Mouse (Mus musculus) left cerebral cortex, postnatal 25 days (tissue): ENCODE measurements around the gene BC048562. TPM values are rescaled to one million over a fixed set of nuclear protein-coding genes. Genes with fewer than 3 reads are reported as not detected.

Experiments
- DNase-seq, 2 experiments: peaks; one replicate each; pipeline ENCODE4 v3.0.0; 2022; ENCODE audit warnings: low spot score in 2 of 2, mixed read lengths in 1 of 2
- intact Hi-C: fragments of 180-260 bp; cut with DNase I; formaldehyde crosslinking; loops from one replicate; pipeline ENCODE4 v1.15.1; 2025
- total RNA-seq, 2 experiments: library from RNA; stranded (reverse); gene quantifications; 2 replicates each; pipeline ENCODE4 v1.2.3; 2021

BC048562 gene
- total RNA-seq, 2 experiments from 2014 or later: not detected

DNA sequence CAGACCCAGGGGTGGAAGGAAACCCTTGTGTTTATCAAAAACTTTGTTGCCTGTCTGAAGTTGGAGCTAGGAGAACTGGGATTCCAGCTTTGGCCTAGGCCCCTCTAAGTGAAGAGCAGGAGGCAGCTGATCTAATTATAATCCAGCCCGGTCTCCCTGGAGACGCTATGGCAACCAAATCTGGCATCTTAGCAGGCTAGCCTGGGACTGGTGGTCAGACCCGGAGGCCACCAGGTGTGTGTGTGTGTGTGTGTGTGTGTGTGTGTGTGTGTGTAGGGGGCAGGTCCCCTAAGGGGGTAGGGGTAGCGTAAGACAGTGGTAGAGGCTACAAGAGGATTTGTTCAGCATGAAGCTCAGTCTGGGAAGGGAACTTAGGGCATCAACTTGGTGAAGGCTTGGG lies 13.6 kb downstream of the BC048562 start:
- peak; percentile 69 to 74 for DNase-seq
- intact Hi-C loops: no loop called here

DNA sequence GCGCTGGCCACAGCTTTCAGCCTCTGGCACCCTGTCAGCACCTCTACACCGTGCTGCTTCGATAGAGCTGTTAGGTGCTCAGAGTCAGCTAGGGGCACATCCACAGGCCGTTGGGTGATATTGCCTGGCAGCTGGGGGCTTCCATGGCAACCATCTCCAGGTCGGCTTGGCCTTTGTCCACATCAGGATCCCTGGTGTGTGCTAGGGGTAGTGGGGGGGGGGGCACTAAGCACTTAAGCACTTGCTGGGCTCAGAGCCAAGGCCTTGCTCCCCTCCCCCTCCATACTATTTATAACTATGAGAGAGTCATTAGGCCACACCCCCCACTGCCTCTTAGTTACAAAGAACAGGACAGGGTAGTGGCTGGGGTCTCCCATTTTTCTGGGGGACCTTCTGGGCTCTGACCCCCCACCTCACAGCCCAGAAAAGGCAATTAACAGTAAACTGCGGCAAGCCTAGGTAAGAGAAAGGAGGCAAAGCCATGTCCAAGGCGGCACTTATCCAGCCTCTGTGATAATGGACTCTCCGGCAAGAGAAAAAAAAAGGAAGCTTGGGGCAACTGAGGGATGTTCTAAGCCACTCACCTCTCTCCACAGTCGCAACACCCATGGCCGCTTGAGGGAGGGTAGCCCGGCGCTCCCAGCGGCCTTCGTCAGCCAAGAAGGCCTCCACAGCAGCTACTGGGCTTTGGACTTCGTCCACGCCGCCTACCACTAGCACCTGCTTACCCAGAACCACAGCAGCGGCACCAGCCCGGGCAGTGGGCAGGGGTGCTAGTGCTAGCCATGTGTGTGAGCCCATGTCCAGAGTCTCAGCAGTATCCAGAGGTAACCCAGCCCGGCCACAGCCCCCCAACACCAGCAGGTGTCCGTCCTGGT lies 14.2 kb downstream of the BC048562 start:
- DNase-seq: peak; percentile 45 to 75
- intact Hi-C loops: no loop called here

DNA sequence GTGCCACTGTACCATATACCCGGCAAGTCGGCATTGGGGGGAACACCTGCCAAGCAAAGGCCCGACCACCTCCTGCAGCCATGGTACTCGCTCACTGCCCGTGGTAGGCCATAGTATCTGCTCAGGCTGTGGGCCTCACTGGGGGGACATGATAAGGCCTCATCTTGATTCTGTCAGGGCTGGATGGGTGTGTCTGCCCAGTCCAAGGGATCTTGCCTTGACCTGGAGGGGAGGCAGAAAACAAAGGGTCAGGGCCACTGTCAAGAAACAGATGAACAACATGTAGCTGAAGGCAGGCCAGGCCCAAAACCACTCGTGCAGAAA lies 14.8 kb downstream of the BC048562 start:
- peak in 1 of 2 experiments; percentile 25 for DNase-seq
- intact Hi-C loops: no loop called here

DNA sequence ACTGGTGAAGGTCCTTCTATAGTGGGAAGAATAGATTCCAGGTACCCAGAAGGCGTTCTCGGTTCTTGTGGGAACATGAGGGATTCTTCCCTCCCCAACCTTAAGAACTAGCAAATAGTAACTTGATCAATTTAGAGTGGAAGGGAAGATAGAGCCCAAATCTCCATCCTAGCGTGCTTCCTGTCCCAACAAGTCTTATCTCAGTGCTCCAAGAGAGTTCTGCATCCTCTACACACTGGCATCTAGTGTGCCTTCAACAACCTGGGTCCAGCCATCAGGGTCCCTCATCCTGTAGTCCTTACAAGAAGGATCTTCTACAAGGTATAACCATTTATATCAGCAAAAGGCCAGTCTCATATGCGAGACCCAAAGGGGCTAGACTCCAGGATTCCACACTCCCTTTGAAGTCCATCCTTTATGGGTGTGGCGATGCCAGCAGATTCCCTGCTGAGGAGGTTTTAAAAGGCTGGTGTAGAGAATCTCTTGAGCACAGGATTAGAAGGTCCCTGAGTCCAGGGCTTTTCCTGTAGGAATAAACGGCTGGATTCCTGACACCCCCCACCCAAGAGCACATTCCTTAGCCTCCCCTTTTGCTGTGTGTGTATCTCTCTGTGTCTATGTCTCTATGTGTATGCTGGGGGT lies 15.4 kb downstream of the BC048562 start:
- no peak for DNase-seq

DNA sequence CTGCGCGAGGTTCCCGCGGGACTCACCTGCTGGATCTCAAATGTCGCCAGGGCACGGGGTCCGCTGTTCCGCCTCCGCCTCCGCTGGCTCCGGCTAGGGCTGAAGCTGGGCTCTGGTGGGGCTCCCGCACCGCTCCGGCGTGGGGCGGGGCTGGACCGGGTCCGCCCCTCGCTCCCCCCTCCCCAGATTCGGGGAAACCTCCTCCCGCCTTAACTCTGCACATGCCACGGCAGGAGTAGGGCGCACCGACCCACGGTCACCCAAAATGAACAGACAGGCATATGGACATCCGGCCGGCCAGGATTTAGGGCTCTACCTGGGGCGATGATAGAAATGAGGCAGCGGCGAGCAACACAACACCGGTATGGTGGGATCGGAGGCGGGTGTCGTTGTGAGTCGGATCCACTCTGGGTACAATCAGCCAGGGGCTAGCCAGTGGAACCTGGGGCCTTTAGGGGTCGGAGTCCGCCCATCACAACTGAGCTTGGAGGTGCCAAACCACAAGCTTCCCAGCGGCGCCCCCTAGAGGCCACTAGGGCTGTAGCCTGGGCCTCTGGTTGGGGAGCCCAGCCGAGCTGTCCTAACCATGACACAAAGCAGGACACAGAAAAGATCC lies 16.1 kb downstream of the BC048562 start:
- intact Hi-C loops: loop anchor here (2.0 kb wide), 1 partner anchor 52 kb away; no protein-coding TSS in a partner anchor
- peak; percentile 85 to 89 for DNase-seq

More for the DNA sequence above, 15.4 kb downstream of the BC048562 start:
- intact Hi-C loops: loop anchor here (2.0 kb wide), 1 partner anchor 51 kb away; no protein-coding TSS in a partner anchor

DNA sequence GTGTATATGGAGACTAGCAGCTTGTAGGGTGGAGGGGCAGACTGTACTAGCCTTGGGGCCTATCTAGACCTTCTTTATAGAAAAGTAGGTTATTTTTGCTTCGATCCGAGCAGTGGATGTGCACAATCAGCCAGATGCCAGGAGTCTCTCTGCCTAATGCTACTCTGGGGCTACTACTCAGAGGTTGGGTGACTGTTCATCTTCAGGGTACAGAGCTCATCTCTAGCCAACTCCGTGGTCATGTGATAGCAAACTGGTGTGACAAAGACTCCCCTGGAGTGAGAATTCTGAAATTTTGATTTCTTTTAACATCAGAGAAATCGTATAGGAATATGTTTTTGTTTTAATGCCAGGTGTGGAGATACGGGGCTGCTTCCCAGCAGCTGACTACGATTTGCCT lies 16.6 kb downstream of the BC048562 start:
- intact Hi-C loops: loop anchor here (2.0 kb wide), 1 partner anchor 52 kb away; no protein-coding TSS in a partner anchor

DNA sequence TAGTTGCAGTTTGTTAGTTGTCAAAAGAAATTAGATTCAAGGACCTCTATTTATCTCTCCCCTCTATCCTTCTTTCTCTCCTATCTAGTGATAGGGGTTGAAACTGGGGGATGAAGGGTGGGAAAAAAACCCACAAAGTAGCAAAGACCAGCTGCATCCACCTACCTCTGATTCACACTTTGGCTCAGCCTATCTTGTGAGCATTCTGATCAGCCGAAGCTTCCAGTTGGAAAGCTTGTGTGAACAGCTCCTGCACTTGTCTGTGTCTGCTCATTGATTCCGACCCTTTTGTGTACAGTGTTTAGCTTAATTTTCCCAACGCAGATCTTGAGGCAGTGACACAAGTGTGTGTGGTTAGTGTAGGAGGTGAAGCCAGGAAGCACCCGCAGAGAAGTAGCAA lies 17.2 kb downstream of the BC048562 start:
- intact Hi-C loops: loop anchor here (2.0 kb wide), 1 partner anchor 53 kb away; no protein-coding TSS in a partner anchor
- peak in 1 of 2 experiments; percentile 61 for DNase-seq

More for the DNA sequence above, 16.6 kb downstream of the BC048562 start:
- no peak for DNase-seq

DNA sequence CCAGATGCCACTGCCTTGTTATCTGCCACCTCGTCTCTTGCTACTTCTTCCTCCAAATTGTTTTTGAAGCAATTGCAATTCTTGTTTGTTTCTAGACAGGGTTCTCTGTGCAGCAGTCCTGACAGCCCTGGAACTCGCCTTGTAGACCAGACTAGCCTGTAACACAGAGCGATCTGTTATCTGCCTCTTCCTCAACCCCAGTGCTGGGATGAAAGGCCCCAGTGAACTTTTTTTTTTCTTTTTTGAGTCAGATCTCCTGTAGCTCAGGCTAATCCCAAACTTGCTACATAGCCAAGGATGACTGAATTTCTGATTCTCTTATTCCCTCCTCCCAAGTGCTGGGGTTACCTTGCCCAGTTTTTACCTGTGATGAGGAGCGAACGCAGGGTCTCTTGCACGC lies 18.1 kb downstream of the BC048562 start:
- DNase-seq: no peak
- intact Hi-C loops: no loop called here

DNA sequence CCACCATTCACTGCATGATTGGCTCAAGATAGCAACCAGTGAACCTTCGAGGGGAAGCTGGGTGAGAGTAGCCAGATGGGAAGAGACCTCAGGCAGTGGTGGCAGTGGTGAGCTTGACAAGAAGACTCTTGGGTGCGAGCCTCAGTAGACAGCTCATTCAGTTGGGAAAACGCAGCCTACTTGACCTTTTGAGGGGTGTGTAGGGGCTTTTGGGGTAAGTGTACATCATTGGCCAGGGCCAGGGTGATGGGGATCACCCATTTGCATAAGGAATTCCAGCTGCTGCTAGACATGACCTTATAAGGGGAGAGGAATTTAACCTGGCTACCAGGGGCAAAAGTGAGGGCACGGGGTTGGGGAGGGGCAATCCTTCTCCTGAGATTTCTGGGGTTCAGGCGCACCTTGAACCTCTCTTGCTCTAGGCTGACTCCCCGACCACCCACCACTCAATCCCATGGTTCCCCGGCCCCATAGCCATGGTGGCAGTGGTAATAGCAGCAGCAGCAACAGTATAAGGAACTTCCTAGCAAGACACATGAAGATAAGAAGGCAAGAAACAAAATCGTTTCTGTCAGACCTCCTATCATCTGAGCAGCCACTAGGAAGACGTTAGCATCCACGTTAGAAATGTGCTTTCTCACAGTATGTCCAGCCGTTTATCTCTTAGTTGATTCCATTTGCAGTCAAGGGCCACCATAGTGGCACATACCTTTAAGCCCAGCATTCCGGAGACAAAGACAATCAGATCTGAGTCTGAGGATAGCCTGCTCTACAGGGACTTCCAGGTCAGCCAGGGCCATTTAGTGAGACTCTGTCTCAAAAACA lies 19.7 kb downstream of the BC048562 start:
- no peak for DNase-seq
- intact Hi-C loops: no loop called here

DNA sequence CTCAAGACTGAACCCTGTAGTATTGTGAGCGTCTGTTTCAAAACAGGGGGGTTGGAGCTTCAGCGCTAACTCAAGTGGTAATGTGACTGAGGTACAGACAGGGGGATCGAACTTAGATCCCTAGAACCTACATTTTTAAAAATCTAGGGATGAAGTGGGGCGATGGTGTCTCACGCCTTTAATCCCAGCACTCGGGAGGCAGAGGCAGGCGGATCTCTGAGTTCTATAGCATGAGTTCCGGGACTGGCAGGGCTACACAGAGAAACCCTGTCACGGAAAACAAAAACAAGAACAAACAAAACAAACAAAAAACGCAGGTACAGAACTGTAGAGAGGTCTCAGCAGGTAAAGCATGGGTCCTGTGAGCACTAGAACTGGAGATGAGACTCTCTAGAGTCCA lies 20.7 kb downstream of the BC048562 start:
- DNase-seq: no peak
- intact Hi-C loops: no loop called here

DNA sequence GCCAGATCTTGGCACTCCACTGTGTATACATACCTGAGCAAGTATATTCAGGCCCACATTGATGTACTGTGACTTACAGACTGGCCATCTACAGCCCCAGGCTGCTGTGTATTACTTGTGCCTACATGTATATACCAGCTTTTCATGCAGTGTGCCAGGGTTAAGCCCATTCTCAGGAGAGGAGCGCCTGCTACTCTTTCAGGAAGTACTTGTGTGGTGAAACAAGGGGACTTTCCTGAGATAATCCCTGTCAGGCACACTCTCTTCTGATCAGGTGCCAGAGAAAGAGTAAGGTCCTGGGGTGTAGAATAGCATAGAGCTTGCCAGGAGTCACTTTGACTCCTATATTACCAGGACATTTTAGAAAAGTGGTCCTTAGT lies 23.6 kb downstream of the BC048562 start:
- intact Hi-C loops: no loop called here
- no peak for DNase-seq

DNA sequence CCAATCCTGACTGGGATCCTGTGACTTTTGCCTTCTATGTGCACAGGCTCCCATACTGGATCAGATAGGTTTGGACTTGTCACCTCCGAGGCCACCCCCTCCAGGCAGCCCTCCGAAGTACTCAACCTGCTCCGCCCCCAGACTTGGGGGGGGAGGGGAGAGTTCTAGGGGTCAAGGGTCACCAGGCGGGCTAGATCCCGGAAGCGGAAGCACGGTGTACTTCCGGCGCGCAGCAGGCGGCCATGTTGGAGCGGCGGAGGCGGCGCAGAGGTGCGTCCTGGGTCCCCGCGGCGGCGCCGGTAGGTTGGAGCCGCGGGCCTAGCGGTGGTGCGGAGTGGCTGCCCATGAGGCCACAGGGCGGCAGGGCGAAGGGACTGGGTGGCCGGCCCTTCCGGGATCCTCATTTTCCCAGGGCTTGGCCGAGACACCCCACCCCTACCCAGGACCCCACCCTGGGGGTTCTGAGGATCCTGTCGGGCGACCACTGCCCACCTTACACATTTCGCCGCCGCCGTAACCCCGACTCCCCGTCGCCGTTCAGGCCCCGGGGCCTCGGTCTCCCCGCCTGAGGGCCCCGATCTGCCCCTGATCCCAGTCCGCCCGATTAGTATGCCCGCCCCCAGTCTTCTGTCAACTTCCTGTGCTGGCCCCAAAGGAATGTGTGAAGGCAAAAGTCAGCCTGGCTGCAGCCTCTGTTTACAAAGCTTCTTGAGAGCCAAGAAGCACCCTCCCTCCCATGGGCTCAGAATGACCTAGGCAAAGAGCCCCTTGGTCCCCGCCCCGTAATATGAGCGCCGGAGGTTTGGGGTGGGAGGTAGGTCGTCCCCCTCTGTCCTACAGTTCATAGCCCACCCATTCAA lies 24.3 kb downstream of the BC048562 start, which contains the start of gene Ccdc71:
Gene Ccdc71 (plus strand): TSS at position 209 of the 860 bp plus-strand sequence.
- intact Hi-C loops: no loop called here
- peak; percentile 86 to 88 for DNase-seq

DNA sequence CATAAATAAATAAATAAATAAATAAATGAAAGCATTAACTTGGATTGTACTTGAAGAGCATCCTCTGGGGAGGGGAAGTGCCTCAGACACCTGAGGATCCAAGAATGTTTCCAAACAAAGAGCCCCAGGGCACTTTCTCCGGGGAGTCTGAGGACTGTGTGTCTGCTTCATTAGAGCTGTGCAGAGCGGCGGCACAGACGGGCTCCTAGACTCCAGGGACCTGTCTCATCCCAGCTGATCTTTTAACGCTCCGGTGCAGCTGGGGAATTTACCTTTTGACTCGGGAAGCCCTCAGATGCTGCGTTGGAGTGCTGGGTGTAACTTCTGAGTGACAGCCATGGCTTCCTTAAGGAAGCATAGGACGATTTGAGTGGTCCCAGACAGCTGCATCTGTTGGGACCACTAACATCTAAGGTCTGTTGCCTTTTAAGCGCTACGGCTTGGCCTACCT lies 24.9 kb downstream of the BC048562 start, which contains the start of gene Klhdc8b:
Gene Klhdc8b (minus strand): TSS at position 401 of the 451 bp plus-strand sequence.
- intact Hi-C loops: no loop called here
- no peak for DNase-seq

DNA sequence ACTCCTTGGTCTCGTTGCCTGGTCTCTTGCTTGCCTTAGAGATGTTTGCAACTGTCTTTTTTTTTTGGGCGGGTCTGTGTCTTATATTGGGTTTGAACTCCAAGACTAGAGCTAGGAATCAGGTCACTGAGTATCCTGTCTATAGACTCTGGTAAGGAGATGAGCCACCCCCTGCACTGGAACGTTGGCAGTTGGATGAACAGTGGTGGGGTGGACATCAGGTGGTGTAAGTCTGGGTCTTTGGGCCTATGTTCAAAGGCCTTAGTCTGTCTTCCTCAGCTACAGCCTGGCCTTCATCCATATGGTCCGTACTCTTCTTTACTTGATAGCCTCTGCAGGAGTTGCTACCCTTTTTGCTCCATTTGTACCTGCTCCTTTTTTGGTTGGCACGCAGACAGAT lies 25.4 kb downstream of the BC048562 start:
- DNase-seq: no peak
- intact Hi-C loops: no loop called here

DNA sequence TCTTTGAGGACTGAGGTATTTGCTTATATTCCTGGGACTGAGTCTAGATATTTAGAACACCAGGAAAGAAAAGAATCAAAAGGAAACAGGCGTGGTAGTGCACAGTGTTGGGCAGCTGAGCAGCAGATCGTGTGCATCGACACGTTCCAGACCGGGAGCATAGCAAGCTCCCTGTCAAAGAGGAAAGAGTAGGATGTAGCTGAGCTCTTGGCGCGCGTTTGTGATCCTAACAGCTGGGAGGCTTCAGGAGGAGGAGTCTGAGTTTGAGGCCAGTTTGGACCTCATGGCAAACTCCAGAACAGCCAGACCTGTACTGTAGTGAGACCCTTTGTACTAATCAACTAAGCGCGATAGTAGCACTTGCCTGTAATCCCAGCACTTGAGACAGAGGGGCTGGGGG lies 25.9 kb downstream of the BC048562 start:
- intact Hi-C loops: no loop called here
- DNase-seq: no peak

DNA sequence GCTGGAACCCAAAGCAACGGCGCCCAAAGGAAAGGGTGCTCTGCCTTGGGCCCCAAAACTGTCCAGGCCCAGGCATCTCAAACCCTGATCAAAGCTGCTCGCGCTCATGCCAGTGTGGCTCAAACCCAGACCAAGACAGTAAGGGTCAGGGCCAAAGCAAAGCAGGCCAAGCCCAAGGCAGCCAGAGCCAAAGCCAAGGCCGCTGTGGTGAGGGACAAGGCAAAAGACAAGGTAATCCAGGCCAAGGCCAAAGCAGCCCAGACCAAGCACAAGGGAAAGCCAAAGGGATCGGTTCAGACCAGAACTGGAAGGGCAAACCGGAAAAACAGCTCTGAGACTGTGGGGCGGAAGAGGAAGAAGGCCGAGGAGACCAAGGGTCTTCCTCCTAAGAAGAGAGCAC lies 27.4 kb downstream of the BC048562 start:
- intact Hi-C loops: no loop called here
- no peak for DNase-seq

DNA sequence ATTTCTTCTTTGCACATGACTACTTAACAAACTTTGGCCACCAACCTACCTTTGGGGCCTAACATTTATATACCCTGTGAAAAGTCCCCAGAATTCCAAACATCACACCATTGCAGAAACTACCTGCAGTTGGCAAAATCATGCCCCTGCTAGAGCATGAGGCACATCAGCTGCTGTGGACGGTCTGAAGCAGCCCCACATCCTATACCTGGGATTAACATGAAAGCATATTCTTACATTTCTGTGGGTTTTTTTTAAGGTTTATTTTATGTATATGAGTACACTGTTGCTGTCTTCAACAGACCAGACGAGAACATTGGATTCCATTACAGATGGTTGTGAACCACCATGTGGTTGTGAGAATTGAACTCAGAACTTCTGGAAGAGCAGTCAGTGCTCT lies 29.9 kb downstream of the BC048562 start:
- DNase-seq: no peak
- intact Hi-C loops: no loop called here

DNA sequence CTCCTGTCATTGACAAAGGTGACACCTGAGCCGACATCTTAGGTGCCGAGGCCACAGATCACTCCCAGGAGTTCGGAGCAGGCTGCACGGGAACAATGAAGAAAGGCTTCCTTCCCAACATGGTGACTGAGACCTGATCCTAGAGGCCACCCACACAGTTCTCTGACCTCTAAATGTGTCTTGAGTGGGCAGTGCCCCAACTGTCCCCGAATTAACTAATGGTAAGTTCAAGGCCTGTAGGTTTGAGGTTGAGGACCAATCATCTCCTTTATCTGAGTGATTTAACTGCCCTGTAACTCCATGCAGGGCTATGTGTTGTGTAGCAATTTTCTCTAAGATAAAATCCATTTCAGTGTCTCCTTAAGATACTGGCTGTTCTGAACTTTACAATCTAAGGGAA lies 33.1 kb downstream of the BC048562 start:
- intact Hi-C loops: no loop called here
- no peak for DNase-seq

DNA sequence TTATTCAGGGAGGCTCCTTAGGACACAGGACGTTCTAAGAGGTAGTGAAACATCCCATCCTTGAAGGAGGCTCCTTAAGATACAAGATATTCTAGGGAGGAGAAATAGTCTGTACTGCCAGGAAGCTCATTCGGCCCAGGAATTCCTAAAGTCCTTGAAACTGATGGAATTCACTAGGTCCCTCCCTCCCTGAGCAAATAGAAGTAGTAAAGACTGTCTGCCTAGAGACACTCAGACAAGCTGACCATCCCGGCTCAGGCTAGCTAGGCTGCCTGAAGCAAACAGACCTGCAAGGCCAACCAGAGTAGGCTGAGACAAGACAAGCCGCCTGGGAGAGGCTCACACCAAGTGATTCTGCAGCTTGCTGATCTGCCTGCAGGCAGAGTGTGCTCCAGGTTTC lies 33.6 kb downstream of the BC048562 start:
- intact Hi-C loops: no loop called here
- no peak for DNase-seq
